Mouse (Mus musculus) kidney, postnatal 0 days (tissue): ENCODE measurements around the gene Wdr3. TPM values are rescaled to one million over a fixed set of nuclear protein-coding genes. Genes with fewer than 3 reads are reported as not detected.
A peak's percentile ranks its signal among the peaks of the same experiment; 100 is the strongest.

Source experiments
- ATAC-seq: fragments of 200-750 bp; cut with Nextera tagmentation; replicated peaks from 2 replicates; pipeline ENCODE4 v1.8.0; 2017; ENCODE audit warnings: low read depth, moderate number of reproducible peaks, moderate TSS enrichment, moderate library complexity; ENCODE audit not compliant: low FRiP score
- DNase-seq: peaks from one replicate; pipeline ENCODE4 v3.0.0-alpha.2; 2016; ENCODE audit warnings: low spot score
- H3K27ac ChIP-seq: fragments of 300-500 bp; sonication (generic); 2 replicates; pipeline ENCODE4 v1.5.1; 2014; ENCODE audit warnings: mild to moderate bottlenecking
- H3K27me3 ChIP-seq: fragments of 300-500 bp; sonication (generic); 2 replicates; pipeline ENCODE4 v1.6.1; 2014; ENCODE audit warnings: low read length, mixed read lengths; ENCODE audit not compliant: insufficient read depth
- H3K36me3 ChIP-seq: fragments of 300-500 bp; sonication (generic); 2 replicates; pipeline ENCODE4 v1.6.1; 2014; ENCODE audit warnings: low read length, mixed read lengths; ENCODE audit not compliant: insufficient read depth
- H3K4me1 ChIP-seq: fragments of 300-500 bp; sonication (generic); replicated peaks from 2 replicates; pipeline ENCODE4 v1.6.1; 2014; ENCODE audit warnings: antibody characterized with exemption, low read length, mixed read lengths; ENCODE audit not compliant: insufficient read depth
- H3K4me2 ChIP-seq: fragments of 300-500 bp; sonication (generic); 2 replicates; pipeline ENCODE4 v1.6.1; 2014; ENCODE audit warnings: mild to moderate bottlenecking, low read length, moderate library complexity, mixed read lengths
- H3K4me3 ChIP-seq: fragments of 300-500 bp; sonication (generic); replicated peaks from 2 replicates; pipeline ENCODE4 v1.5.1; 2014; ENCODE audit warnings: low read depth, low read length
- H3K9ac ChIP-seq: fragments of 300-500 bp; sonication (generic); 2 replicates; pipeline ENCODE4 v1.6.1; 2014; ENCODE audit warnings: low read depth, low read length
- H3K9me3 ChIP-seq: fragments of 300-500 bp; sonication (generic); replicated peaks from 2 replicates; pipeline ENCODE4 v1.6.1; 2016; ENCODE audit warnings: low read length, inconsistent platforms, mixed read lengths
- CTCF ChIP-seq: IDR thresholded peaks from 2 replicates; pipeline ENCODE4 v1.5.1; 2016; ENCODE audit warnings: antibody characterized with exemption, low read depth, mild to moderate bottlenecking, moderate library complexity
- WGBS: fragments of 180-500 bp; shearing (Covaris S2); extraction: QIAGEN DNeasy Blood & Tissue Kit; methylation state at CpG from one replicate; pipeline ENCODE4 v1.1.7; 2014; 5-methylcytosine and 5-hydroxymethylcytosine counted together
- polyA plus RNA-seq: library from polyadenylated mRNA; unstranded; fragments of >200 nt; fragmentation: Nextera tagmentation; extraction: Ambion mirVana; gene quantifications from 2 replicates; pipeline ENCODE4 v1.2.1, GENCODE M21; 2015

Wdr3 gene
- polyA plus RNA-seq: 30.2 and 31.7 TPM in 2 replicates

- Histone ChIP-seq H3K36me3 (peaks cover 14% of the 10 kb centered on the region), H3K27ac (peak within 1 kb of the TSS; percentile 92), H3K9me3 (no peaks in the 10 kb centered on the region), H3K27me3 (no peaks in the 10 kb centered on the region), H3K4me1 (0 out of 2 replicates have a peak, but pooled peaks cover 6% of the 10 kb centered on the region), H3K9ac (peak within 1 kb of the TSS; percentile 77), H3K4me2 (peak within 1 kb of the TSS; percentile 78), H3K4me3 (peak within 1 kb of the TSS; percentile 80)
- ATAC-seq (peak; percentile 97), DNase-seq (peak; percentile 99)
- TF ChIP-seq CTCF: no peak
- WGBS: 0% methylated on average over 55 of the region's 55 CpGs
Measured at GRCm38 (mm10) chr3:100162315-100163105, at the start of gene Wdr3, which contains the start of gene Gdap2. Gene Wdr3, minus strand, starts transcription at chr3:100162407. Gene Gdap2, plus strand, starts transcription at chr3:100162381.

GRCm38 (mm10) chr3:100206973-100207372, 44.8 kb upstream of the Wdr3 start:
- WGBS: 24% methylated on average over 1 of the region's 1 CpGs
- no peak overlapping the region for H3K9ac ChIP-seq
- no peaks in the 10 kb centered on the region for H3K9me3 ChIP-seq
- DNase-seq: no peak
- H3K4me2 ChIP-seq: no peak overlapping the region
- ATAC-seq: no peak
- peaks cover 12% of the 10 kb centered on the region for H3K36me3 ChIP-seq
- no peak overlapping the region for H3K4me3 ChIP-seq
- H3K27me3 ChIP-seq: no peaks in the 10 kb centered on the region
- TF ChIP-seq CTCF: no peak
- no peak overlapping the region for H3K27ac ChIP-seq
- no peaks in the 10 kb centered on the region for H3K4me1 ChIP-seq

GRCm38 (mm10) chr3:100201554-100201953, 39.3 kb upstream of the Wdr3 start:
- Histone ChIP-seq H3K4me1 (no peaks in the 10 kb centered on the region), H3K36me3 (peaks cover 28% of the 10 kb centered on the region), H3K27ac (no peak overlapping the region), H3K27me3 (no peaks in the 10 kb centered on the region), H3K4me3 (no peak overlapping the region), H3K9ac (no peak overlapping the region), H3K9me3 (no peaks in the 10 kb centered on the region), H3K4me2 (no peak overlapping the region)
- WGBS: 94% methylated on average over 7 of the region's 7 CpGs
- DNase-seq (no peak), ATAC-seq (no peak)
- TF ChIP-seq CTCF: no peak

GRCm38 (mm10) chr3:100194210-100194609, 32.0 kb upstream of the Wdr3 start:
- peak; percentile 25 for DNase-seq
- WGBS: 21% methylated on average over 5 of the region's 5 CpGs
- Histone ChIP-seq H3K9me3 (no peaks in the 10 kb centered on the region), H3K36me3 (peaks cover 14% of the 10 kb centered on the region; the same call in 1 of the 2 replicates), H3K9ac (no peak overlapping the region), H3K4me2 (no peak overlapping the region), H3K27ac (no peak overlapping the region), H3K27me3 (no peaks in the 10 kb centered on the region), H3K4me3 (no peak overlapping the region), H3K4me1 (no peaks in the 10 kb centered on the region)
- no peak for ATAC-seq
- no peak for TF ChIP-seq CTCF

GRCm38 (mm10) chr3:100189861-100190260, 27.7 kb upstream of the Wdr3 start:
- no peak for TF ChIP-seq CTCF
- no peaks in the 10 kb centered on the region for H3K9me3 ChIP-seq
- no peak overlapping the region for H3K4me2 ChIP-seq
- H3K4me1 ChIP-seq: no peaks in the 10 kb centered on the region
- no peak overlapping the region for H3K4me3 ChIP-seq
- ATAC-seq (no peak), DNase-seq (no peak)
- H3K9ac ChIP-seq: no peak overlapping the region
- 85% methylated on average over 11 of the region's 11 CpGs for WGBS
- H3K27me3 ChIP-seq: no peaks in the 10 kb centered on the region
- H3K36me3 ChIP-seq: no peaks in the 10 kb centered on the region
- no peak overlapping the region for H3K27ac ChIP-seq

GRCm38 (mm10) chr3:100189444-100189843, 27.2 kb upstream of the Wdr3 start:
- Histone ChIP-seq H3K27ac (no peak overlapping the region), H3K4me2 (no peak overlapping the region), H3K4me1 (no peaks in the 10 kb centered on the region), H3K9me3 (no peaks in the 10 kb centered on the region), H3K27me3 (no peaks in the 10 kb centered on the region), H3K36me3 (no peaks in the 10 kb centered on the region), H3K9ac (no peak overlapping the region), H3K4me3 (no peak overlapping the region)
- DNase-seq (peak; percentile 81), ATAC-seq (peak; percentile 71; the same call in 1 of the 2 replicates)
- 50% methylated on average over 1 of the region's 1 CpGs for WGBS
- TF ChIP-seq CTCF: peak; percentile 85
